Mouse (Mus musculus): Measurements from ENCODE around the gene Ltb4r1.

Ltb4r1 gene

GRCm38 (mm10) chr14:55745861-55746237 lies 19.9 kb upstream of the Ltb4r1 start:
- DNase-seq (ENCODE audit: low spot score in 2 of 2): no peak

- no peak for DNase-seq (ENCODE audit: low spot score in 2 of 2)
Measured at GRCm38 (mm10) chr14:55747051-55747847, 18.5 kb upstream of the Ltb4r1 start.

GRCm38 (mm10) chr14:55757566-55757965 lies 8.2 kb upstream of the Ltb4r1 start:
- DNase-seq (ENCODE audit: low spot score in 2 of 2): no peak

- no peak for DNase-seq (ENCODE audit: low spot score in 2 of 2)
Measured at GRCm38 (mm10) chr14:55758363-55758784, 7.4 kb upstream of the Ltb4r1 start, which contains the start of gene Cideb. TSS of gene Cideb (minus strand) at chr14:55758458.

GRCm38 (mm10) chr14:55760156-55760555 lies 5.6 kb upstream of the Ltb4r1 start:
- peak; percentile 82 to 92 for DNase-seq (ENCODE audit: low spot score in 2 of 2)

- DNase-seq (ENCODE audit: low spot score in 2 of 2): no peak
Measured at GRCm38 (mm10) chr14:55761163-55761562, 4.6 kb upstream of the Ltb4r1 start, which contains the start of gene Ltb4r2. TSS of gene Ltb4r2 (plus strand) at chr14:55761428.

GRCm38 (mm10) chr14:55762001-55762821 lies 3.6 kb upstream of the Ltb4r1 start:
- peak in 1 of 2 experiments; percentile 73 for DNase-seq (ENCODE audit: low spot score in 2 of 2)

- no peak for DNase-seq (ENCODE audit: low spot score in 2 of 2)
Measured at GRCm38 (mm10) chr14:55763166-55763565, 2.6 kb upstream of the Ltb4r1 start.

- DNase-seq (ENCODE audit: low spot score in 2 of 2): peak; percentile 50 to 79
Measured at GRCm38 (mm10) chr14:55767519-55768414, 2.0 kb downstream of the Ltb4r1 start.

- DNase-seq (ENCODE audit: low spot score in 2 of 2): no peak
Measured at GRCm38 (mm10) chr14:55768555-55768954, 2.8 kb downstream of the Ltb4r1 start.

- peak in 1 of 2 experiments; percentile 20 for DNase-seq (ENCODE audit: low spot score in 2 of 2)
Measured at GRCm38 (mm10) chr14:55769087-55769703, 3.4 kb downstream of the Ltb4r1 start.

GRCm38 (mm10) chr14:55776711-55777110 lies 10.9 kb downstream of the Ltb4r1 start:
- DNase-seq (ENCODE audit: low spot score in 2 of 2): no peak

GRCm38 (mm10) chr14:55777176-55777575 lies 11.4 kb downstream of the Ltb4r1 start:
- peak in 1 of 2 experiments; percentile 41 for DNase-seq (ENCODE audit: low spot score in 2 of 2)

- DNase-seq (ENCODE audit: low spot score in 2 of 2): peak in 1 of 2 experiments; percentile 58
Measured at GRCm38 (mm10) chr14:55777806-55778205, 12.0 kb downstream of the Ltb4r1 start.

GRCm38 (mm10) chr14:55778686-55779085 lies 12.9 kb downstream of the Ltb4r1 start:
- peak; percentile 11 to 56 for DNase-seq (ENCODE audit: low spot score in 2 of 2)

GRCm38 (mm10) chr14:55779656-55780055 lies 13.9 kb downstream of the Ltb4r1 start:
- DNase-seq (ENCODE audit: low spot score in 2 of 2): peak; percentile 10 to 56

- DNase-seq (ENCODE audit: low spot score in 2 of 2): peak; percentile 12 to 62
Measured at GRCm38 (mm10) chr14:55780736-55781135, 15.0 kb downstream of the Ltb4r1 start.

GRCm38 (mm10) chr14:55781310-55781709 lies 15.5 kb downstream of the Ltb4r1 start:
- peak; percentile 48 to 74 for DNase-seq (ENCODE audit: low spot score in 2 of 2)

GRCm38 (mm10) chr14:55782361-55782960 lies 16.7 kb downstream of the Ltb4r1 start:
- peak in 1 of 2 experiments; percentile 49 for DNase-seq (ENCODE audit: low spot score in 2 of 2)

- DNase-seq (ENCODE audit: low spot score in 2 of 2): peak; percentile 10 to 59
Measured at GRCm38 (mm10) chr14:55783171-55783957, 17.6 kb downstream of the Ltb4r1 start.
